Mouse (Mus musculus) intestine, embryonic 16.5 days (tissue): Measurements from ENCODE around the gene Ofd1. TPM values are rescaled to one million over a fixed set of nuclear protein-coding genes. Genes with fewer than 3 reads are reported as not detected.

Experiments used
- ATAC-seq: fragments of 200-750 bp; cut with Nextera tagmentation; 2 replicates; pipeline ENCODE4 v1.8.0; 2017; ENCODE audit warnings: moderate TSS enrichment, moderate library complexity
- H3K27ac ChIP-seq: fragments of 300-500 bp; sonication (generic); 2 replicates; pipeline ENCODE4 v1.5.1; 2014; ENCODE audit warnings: mild to moderate bottlenecking, low read length
- H3K27me3 ChIP-seq: fragments of 300-500 bp; sonication (generic); replicated peaks from 2 replicates; pipeline ENCODE4 v1.6.1; 2014; ENCODE audit warnings: low read length, control low read depth, mixed read lengths; ENCODE audit not compliant: control insufficient read depth, insufficient read depth
- H3K36me3 ChIP-seq: fragments of 300-500 bp; sonication (generic); 2 replicates; pipeline ENCODE4 v1.6.1; 2014; ENCODE audit warnings: low read length, control low read depth; ENCODE audit not compliant: control insufficient read depth, insufficient read depth
- H3K4me1 ChIP-seq: fragments of 300-500 bp; sonication (generic); 2 replicates; pipeline ENCODE4 v1.6.1; 2014; ENCODE audit warnings: low read length, control low read depth, mixed read lengths; ENCODE audit not compliant: control insufficient read depth, insufficient read depth
- H3K4me2 ChIP-seq: fragments of 300-500 bp; sonication (generic); 2 replicates; pipeline ENCODE4 v1.6.1; 2014; ENCODE audit warnings: low read depth, low read length, control low read depth
- H3K4me3 ChIP-seq: fragments of 300-500 bp; sonication (generic); 2 replicates; pipeline ENCODE4 v1.5.1; 2014; ENCODE audit warnings: mild to moderate bottlenecking, low read length
- H3K9ac ChIP-seq: fragments of 300-500 bp; sonication (generic); 2 replicates; pipeline ENCODE4 v1.6.1; 2014; ENCODE audit warnings: low read depth, low read length
- H3K9me3 ChIP-seq: fragments of 300-500 bp; sonication (generic); 2 replicates; pipeline ENCODE4 v1.6.1; 2016; ENCODE audit warnings: low read length, control low read depth; ENCODE audit not compliant: control insufficient read depth
- WGBS: fragments of 180-500 bp; shearing (Covaris S2); extraction: QIAGEN DNeasy Blood & Tissue Kit; methylation state at CpG from one replicate; pipeline ENCODE4 v1.1.7; 2014; 5-methylcytosine and 5-hydroxymethylcytosine counted together
- polyA plus RNA-seq: library from polyadenylated mRNA; unstranded; fragments of >200 nt; fragmentation: Nextera tagmentation; extraction: Ambion mirVana; gene quantifications from 2 replicates; pipeline ENCODE4 v1.2.1, GENCODE M21; 2015

The Ofd1 gene
- polyA plus RNA-seq, 1 experiment from 2014 or later = 4.5 TPM

DNA sequence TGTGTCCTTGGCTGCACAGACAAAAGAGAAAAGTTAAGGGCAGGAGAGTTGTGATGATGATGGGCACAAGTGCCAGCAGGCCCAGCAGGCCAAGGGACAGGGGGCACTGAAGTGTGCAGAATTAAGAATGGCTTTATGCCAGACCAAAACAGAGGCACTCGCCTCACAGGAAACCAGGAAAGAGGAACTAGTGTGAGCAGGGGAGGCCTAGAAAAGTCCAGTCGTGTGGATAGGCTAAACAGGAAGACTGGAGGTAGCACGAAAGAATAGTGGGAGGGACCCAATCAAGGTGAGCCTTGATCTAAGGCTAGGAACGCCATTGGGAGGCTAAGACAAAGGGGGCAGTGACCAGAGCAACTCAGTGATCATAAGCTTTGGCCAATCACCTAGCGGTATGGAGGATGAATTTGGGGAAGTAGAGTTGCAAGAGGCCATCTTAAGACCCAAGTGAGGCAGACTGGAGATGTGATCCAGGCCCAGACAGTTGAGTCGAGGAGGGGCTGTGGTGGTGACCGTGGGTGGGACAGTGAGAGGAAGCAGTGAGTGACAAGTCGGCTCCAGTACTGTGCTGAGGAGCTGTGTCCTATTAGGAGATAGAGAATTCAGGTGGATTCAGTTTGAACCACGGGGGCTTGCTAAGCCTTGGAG is 63.7 kb downstream of the Ofd1 start:
- WGBS = 82% methylated on average over 9 of the region's 9 CpGs
- no peaks in the 10 kb centered on the region for H3K4me1 ChIP-seq
- peaks cover 11% of the 10 kb centered on the region; the same call in 1 of the 2 replicates for H3K27me3 ChIP-seq
- H3K27ac ChIP-seq = no peak overlapping the region
- H3K36me3 ChIP-seq = no peaks in the 10 kb centered on the region
- H3K9ac ChIP-seq = no peak overlapping the region
- no peak overlapping the region for H3K4me2 ChIP-seq
- H3K4me3 ChIP-seq = no peak overlapping the region
- no peaks in the 10 kb centered on the region for H3K9me3 ChIP-seq
- no peak for ATAC-seq

DNA sequence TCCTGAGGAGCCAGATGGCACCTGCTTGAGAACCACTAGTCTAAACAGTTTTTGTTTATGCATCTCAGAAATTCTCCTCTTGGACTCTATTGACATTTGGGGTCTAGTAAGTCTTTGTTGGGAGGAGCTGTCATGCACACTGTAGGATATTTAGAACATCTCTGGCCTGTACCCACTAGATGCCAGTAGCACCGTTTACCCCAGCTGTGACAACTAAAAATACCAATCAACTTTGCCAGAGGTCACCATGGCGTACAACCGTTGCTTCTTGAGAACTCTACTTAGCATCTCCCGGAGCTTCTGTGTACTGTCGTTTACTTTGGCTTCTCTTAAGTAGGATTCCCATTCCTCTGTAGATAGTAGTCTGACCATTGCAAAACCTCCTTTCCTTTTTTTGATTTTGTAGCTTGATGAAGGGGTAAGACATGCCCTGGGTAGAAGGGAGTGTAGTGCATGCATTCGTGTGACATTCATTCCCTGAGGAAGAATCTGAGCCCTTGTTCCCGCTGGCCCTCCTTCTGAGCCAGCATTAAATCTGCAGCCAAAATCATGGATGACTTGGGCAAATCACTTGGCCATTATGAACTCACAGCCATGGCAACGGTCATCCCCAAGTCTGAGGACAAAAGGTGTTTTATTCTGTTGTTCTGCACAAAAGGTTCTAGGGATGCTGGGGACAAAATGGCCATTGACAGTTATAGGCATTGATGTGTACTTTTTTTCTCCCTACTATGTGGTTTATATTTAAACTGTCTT is 74.9 kb downstream of the Ofd1 start:
- no peaks in the 10 kb centered on the region for H3K9me3 ChIP-seq
- H3K4me2 ChIP-seq = no peak overlapping the region
- H3K27ac ChIP-seq = no peak overlapping the region
- no peaks in the 10 kb centered on the region for H3K4me1 ChIP-seq
- no peak overlapping the region for H3K9ac ChIP-seq
- H3K36me3 ChIP-seq = no peaks in the 10 kb centered on the region
- ATAC-seq = no peak
- no peak overlapping the region for H3K4me3 ChIP-seq
- WGBS = 75% methylated on average over 8 of the region's 8 CpGs
- 0 out of 2 replicates have a peak, but pooled peaks cover 2% of the 10 kb centered on the region for H3K27me3 ChIP-seq

- 75% methylated on average over 4 of the region's 4 CpGs for WGBS
- H3K4me3 ChIP-seq = no peak overlapping the region
- no peak for ATAC-seq
These were observed 80.0 kb downstream of the Ofd1 start for GRCm38 (mm10) chrX:166360455-166360854.

DNA sequence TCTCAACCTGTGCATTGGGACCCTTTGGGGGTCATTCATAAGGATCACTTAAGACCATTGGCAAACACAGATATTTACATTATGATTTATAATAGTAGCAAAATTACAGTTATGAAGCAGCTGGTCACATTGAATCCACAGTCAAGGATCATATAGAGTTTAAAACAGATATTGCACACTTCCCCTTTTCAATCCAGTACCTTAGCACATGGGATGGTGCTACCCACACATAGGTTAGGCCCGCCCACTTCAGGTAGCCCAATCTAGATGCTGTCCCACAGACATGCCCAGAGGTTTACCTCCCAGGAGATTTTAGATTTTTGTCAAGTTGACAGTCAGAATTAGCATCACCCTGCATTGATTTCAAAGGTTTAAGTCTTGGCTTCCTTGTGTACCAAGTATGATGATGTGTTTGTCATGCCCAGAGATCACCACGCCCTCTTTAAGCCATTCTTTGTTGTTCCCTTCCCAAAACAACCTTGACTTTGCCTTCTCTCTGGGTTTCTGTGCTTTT is 80.5 kb downstream of the Ofd1 start:
- WGBS = 87% methylated on average over 2 of the region's 2 CpGs
- H3K4me1 ChIP-seq = no peaks in the 10 kb centered on the region
- no peaks in the 10 kb centered on the region for H3K9me3 ChIP-seq
- H3K27ac ChIP-seq = no peak overlapping the region
- ATAC-seq = no peak
- H3K4me2 ChIP-seq = no peak overlapping the region
- H3K27me3 ChIP-seq = no peaks in the 10 kb centered on the region
- H3K4me3 ChIP-seq = no peak overlapping the region
- H3K36me3 ChIP-seq = no peaks in the 10 kb centered on the region
- no peak overlapping the region for H3K9ac ChIP-seq

More at GRCm38 (mm10) chrX:166360455-166360854, 80.0 kb downstream of the Ofd1 start:
- Histone ChIP-seq H3K4me2 (no peak overlapping the region), H3K9ac (no peak overlapping the region), H3K27ac (no peak overlapping the region), H3K9me3 (no peaks in the 10 kb centered on the region), H3K36me3 (no peaks in the 10 kb centered on the region), H3K27me3 (no peaks in the 10 kb centered on the region), H3K4me1 (no peaks in the 10 kb centered on the region)

GRCm38 (mm10) chrX:166358955-166359354 is 81.5 kb downstream of the Ofd1 start:
- Histone ChIP-seq H3K27ac (no peak overlapping the region), H3K27me3 (no peaks in the 10 kb centered on the region), H3K4me2 (no peak overlapping the region), H3K4me3 (no peak overlapping the region), H3K36me3 (no peaks in the 10 kb centered on the region), H3K9me3 (no peaks in the 10 kb centered on the region), H3K9ac (no peak overlapping the region), H3K4me1 (no peaks in the 10 kb centered on the region)
- no peak for ATAC-seq
- 73% methylated on average over 2 of the region's 2 CpGs for WGBS

DNA sequence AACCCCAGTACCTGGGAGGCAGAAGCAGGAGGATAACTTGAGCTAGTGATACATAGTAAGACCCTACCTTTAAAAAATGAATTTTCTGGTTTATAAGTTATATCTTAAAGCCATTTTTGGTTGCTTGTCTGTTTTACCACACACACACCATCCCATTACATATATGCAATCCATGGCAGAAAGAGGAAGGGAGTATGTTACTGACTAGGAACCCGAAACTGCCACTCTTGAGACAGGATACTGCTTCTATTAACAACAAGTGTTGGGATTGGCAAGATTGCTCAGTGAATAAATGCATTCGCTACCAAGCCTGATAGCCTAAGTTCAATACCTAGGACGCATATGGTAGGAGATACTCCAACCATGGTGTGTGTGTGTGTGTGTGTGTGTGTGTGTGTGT is 84.2 kb downstream of the Ofd1 start:
- Histone ChIP-seq H3K4me3 (no peak overlapping the region), H3K4me2 (no peak overlapping the region), H3K27me3 (no peaks in the 10 kb centered on the region), H3K4me1 (no peaks in the 10 kb centered on the region), H3K27ac (no peak overlapping the region), H3K9me3 (no peaks in the 10 kb centered on the region), H3K9ac (no peak overlapping the region), H3K36me3 (no peaks in the 10 kb centered on the region)
- no peak for ATAC-seq
- WGBS = 90% methylated on average over 3 of the region's 3 CpGs

- no peaks in the 10 kb centered on the region for H3K9me3 ChIP-seq
- no peaks in the 10 kb centered on the region for H3K27me3 ChIP-seq
- no peak overlapping the region for H3K4me3 ChIP-seq
- no peak overlapping the region for H3K27ac ChIP-seq
- H3K4me2 ChIP-seq = no peak overlapping the region
- no peaks in the 10 kb centered on the region for H3K36me3 ChIP-seq
- no peak for ATAC-seq
- no peak overlapping the region for H3K9ac ChIP-seq
- no peaks in the 10 kb centered on the region for H3K4me1 ChIP-seq
- 71% methylated on average over 1 of the region's 1 CpGs for WGBS
These were observed 85.6 kb downstream of the Ofd1 start for GRCm38 (mm10) chrX:166354913-166355312.

DNA sequence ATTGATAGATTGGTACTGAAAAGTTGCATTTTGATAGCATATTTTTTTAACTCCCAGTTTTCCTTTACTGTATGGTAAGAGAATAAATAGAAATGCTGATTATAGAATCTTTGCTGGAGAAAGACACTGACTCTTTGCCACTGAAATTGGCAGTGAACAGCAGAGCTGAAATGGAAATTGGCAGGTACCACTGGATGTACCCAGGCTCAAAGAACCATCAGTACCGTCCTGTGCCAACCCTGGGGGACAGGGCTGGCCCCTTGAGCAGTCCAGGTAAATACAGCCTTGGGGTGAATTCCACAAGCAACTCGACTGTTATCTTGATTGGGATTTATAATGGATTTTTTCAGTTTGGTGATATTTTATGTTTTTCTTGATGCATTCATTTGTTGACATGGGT is 87.1 kb downstream of the Ofd1 start:
- Histone ChIP-seq H3K36me3 (no peaks in the 10 kb centered on the region), H3K4me3 (no peak overlapping the region), H3K27ac (no peak overlapping the region), H3K27me3 (no peaks in the 10 kb centered on the region), H3K9ac (no peak overlapping the region), H3K4me2 (no peak overlapping the region), H3K9me3 (no peaks in the 10 kb centered on the region), H3K4me1 (no peaks in the 10 kb centered on the region)
- ATAC-seq = no peak
- 55% methylated on average over 2 of the region's 2 CpGs for WGBS

DNA sequence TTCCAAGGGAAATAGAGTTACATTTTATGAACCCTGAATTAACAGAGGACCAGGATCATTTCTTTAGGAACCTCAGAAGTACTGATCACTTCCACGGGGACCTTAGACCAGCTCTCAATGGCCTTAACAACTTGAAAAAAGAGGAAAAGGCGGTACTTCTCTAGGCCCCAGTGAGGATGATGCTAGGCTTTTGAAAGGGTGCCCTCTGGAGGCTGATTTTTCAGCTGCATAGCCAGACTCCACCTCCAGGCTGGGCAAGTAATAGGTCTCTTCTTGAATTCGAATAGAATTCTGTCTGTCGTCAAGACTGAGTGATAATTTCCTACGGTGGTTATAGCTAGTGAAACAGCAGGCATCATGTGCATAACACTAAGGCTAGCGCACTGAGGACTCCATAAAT is 88.7 kb downstream of the Ofd1 start:
- no peak for ATAC-seq
- WGBS = 30% methylated on average over 6 of the region's 6 CpGs
- Histone ChIP-seq H3K27ac (no peak overlapping the region), H3K36me3 (no peaks in the 10 kb centered on the region), H3K27me3 (no peaks in the 10 kb centered on the region), H3K4me3 (no peak overlapping the region), H3K9ac (no peak overlapping the region), H3K4me2 (no peak overlapping the region), H3K9me3 (no peaks in the 10 kb centered on the region), H3K4me1 (no peaks in the 10 kb centered on the region)
